Mouse (Mus musculus) adrenal gland, postnatal 4 days (tissue): ENCODE measurements around the gene Gm6096. TPM values are rescaled to one million over a fixed set of nuclear protein-coding genes. Genes with fewer than 3 reads are reported as not detected.
"Not testable (repeated sequence)": the region's sequence is repeated elsewhere in the genome, so short reads cannot be mapped to it uniquely, and the experiment has no call there.

ENCODE experiments used
- DNase-seq, 2 experiments: peaks; one replicate each; pipeline ENCODE4 v3.0.0; 2021 to 2022; ENCODE audit warnings: low spot score in 2 of 2, mixed read lengths in 2 of 2
- long read RNA-seq, 2 experiments: library from polyadenylated mRNA; stranded (forward); transcript quantifications; one replicate each; pipeline ENCODE4 v2.0.0; 2021
- total RNA-seq, 2 experiments: library from RNA; stranded (reverse); gene quantifications; 2 replicates each; pipeline ENCODE4 v1.2.3; 2021

The Gm6096 gene
- total RNA-seq = not detected
- long read RNA-seq, experiment 1 = 0 reads
- long read RNA-seq, experiment 2 = 0 reads

DNA sequence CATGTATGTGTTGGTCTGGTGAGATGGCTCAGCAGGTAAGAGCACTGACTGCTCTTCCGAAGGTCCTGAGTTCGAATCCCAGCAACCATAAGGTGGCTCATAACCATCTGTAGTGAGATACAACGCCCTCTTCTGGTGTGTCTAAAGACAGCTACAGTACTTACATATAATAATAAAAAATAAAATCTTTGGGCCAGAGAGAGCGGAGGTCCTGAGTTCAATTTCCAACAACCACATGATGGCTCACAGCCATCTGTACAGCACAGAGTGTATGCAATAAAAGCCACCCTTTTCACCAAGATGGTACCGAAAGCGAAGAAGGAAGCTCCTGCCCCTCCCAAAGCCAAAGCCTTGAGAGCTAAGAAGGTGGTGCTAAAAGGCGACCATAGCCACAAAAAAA, at the start of gene Gm6096:
Gm6096 (plus strand) TSS at position 301 of the 400 bp plus-strand sequence.
- DNase-seq = no peak

GRCm38 (mm10) chr7:34202147-34202546, 48.7 kb upstream of the Gm6096 start:
- DNase-seq = not testable (repeated sequence)

DNA sequence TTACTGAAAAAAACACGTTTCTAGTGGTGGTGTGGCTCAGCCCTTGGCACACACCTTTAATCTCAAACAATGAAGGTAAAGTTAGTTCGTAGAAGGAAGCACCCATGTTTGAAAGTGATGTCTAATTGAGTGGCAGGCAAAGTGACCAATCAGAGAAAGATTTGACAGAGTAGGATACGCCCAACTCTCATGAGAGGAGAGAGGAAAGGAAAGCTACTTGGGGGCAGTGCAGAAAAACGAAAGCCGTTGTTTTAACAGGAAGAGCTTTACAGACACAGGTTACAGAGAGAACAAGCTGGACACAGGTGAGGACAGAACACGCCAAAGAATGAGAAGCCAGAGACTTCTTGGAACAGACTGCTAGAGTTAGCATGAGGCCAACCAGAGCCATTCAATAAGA, 44.5 kb upstream of the Gm6096 start:
- no peak for DNase-seq

DNA sequence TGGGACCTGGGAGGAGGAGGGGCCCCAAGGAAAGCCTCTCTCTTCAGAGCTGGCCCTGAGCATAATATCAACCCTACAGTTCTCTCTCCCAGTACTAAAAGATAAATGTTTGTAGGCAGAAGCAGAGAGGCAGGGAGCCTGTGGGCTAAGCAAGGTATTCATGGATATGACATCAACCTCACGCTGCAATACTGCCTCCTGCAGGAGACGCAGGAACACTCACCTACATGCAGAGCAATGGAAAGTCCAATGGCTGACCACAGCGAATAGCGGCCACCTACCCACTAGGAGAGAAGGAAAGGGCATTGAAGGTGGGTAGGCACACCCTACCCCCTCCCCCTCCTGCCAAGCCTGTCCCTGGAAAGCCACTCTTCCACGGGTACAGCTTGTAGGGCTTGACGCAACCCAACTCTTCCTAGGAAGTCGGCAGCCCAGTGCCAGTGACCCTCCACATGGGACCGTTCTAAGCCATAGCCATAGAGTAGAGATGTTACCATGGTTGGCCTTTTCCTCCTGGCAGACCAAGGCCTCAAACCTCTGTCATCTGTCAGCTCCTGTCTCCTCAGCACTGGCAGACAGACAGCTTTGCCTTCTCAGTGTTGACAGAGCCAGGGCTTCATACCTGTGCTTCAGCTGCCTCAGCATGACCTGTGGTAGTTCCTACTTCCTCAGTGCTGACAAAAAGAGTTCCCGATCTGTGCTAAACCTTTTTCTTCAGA, 42.7 kb upstream of the Gm6096 start:
- DNase-seq = no peak

- DNase-seq = no peak
Measured at GRCm38 (mm10) chr7:34213281-34213680, 37.6 kb upstream of the Gm6096 start.

- no peak for DNase-seq
Measured at GRCm38 (mm10) chr7:34214644-34215043, 36.2 kb upstream of the Gm6096 start.

DNA sequence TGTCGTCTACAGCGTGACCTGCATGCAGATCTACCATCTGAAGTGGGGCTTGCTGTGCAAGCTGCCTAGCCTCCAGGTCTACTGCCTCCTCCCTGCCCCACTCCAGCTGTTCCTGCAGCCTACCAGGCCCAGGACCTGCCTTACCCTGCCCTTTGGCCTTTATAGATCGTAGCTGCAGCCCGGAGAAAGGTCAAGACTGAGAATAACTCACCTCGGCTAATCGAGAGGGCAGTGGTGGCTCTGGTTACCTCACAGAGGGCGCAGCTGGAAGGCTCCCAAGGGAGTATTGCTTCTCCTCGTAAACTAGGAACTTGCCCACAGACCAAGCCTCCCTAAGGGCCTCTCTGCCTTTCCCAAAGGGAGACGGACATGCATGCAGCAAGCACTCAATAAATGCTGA, 35.4 kb upstream of the Gm6096 start:
- DNase-seq = no peak

GRCm38 (mm10) chr7:34216474-34216873, 34.4 kb upstream of the Gm6096 start:
- DNase-seq = no peak

- no peak for DNase-seq
Measured at GRCm38 (mm10) chr7:34218496-34218895, 32.3 kb upstream of the Gm6096 start.

DNA sequence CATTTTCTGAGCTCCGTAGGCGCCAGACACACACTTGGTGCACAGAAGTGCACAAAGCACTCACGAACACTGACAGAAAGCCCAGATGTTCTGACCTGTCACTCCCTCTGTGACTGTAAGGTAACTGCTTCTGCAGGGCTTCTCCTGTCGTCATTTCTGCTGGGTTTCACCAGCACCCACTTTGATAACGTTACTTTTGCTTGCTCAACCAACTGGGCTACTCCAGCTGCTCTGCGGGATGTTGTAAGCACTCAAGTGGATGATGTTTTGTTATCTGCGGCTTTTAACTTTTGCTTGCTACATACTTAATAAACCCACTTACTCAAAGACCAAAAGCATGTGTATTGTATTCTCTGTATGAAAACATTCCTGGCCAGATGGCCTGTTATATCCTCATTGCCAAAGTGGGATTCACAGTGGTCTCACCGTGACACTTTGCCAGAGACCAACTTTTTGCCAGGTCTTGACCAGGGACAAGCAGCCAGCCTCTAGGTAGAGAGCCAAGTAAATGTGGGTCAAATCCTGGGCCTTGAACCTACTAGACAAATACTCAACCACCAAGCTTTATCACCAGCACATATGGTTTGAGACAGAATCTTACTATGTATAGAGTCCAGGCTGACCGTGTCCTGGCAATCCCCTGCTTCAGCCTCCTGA, 29.1 kb upstream of the Gm6096 start:
- DNase-seq = no peak

- no peak for DNase-seq
Measured at GRCm38 (mm10) chr7:34222340-34222739, 28.5 kb upstream of the Gm6096 start.

DNA sequence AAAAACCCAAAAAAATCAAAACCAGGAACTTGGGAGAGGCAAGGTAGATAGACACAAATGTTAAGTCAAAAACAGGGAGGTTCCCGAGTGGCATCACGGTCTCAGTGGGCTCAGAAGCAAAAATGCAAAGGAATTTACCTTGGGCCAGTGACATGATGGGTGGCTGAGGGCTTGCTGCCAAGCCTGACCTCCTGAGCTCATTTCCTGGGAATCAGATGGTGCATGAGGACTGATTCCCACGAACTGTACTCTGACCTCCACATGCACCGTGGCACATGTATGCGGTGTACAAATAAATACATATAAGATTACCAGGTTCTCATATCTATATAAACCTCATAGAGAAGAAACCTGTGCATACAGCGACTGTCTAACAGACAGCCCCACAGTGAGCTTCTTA, 26.5 kb upstream of the Gm6096 start:
- no peak for DNase-seq

DNA sequence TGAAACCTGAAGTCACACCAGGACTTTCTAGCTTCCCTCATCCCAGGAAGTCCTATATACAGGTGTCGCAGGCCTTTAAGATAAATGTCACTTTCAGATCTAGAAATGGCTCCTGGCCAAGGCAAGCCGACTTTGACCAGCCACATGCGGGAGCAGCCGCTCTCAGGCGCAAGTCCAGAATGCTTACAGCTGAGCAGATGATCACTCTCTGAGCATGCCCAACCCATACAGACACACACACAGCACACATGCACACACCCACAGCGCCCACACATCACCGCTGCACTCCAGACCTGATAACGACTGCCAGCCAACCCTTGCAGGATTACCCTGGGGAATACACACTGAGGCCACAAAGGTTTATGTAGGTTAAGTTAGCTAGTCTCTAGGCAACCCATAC, 24.8 kb upstream of the Gm6096 start:
- DNase-seq = no peak

- no peak for DNase-seq
Measured at GRCm38 (mm10) chr7:34226846-34227245, 24.0 kb upstream of the Gm6096 start.

GRCm38 (mm10) chr7:34228641-34229040, 22.2 kb upstream of the Gm6096 start:
- DNase-seq = no peak

- DNase-seq = no peak
Measured at GRCm38 (mm10) chr7:34229153-34229552, 21.7 kb upstream of the Gm6096 start.

DNA sequence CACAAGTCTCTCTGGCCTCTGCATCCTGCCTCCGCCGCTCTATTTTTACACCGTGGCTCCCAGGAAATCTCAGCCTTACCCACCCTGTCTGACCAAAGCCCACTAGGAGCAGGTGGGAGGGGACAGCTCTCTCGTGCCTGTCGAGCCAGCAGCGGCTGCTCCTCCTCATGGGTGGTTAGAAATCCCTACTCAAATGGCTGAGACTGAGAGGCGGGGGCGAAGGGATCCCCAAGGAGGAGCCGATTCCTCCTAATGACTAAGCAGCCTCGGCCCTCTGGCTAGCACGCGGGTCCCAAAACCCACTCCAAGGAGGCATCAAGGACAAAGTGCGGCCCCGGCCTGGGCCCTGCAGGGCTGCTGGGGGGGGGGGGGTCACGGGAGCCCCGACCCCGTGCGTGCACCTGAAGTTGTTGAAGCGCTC, 21.1 kb upstream of the Gm6096 start:
- DNase-seq = peak in 1 of 2 experiments; percentile 24

DNA sequence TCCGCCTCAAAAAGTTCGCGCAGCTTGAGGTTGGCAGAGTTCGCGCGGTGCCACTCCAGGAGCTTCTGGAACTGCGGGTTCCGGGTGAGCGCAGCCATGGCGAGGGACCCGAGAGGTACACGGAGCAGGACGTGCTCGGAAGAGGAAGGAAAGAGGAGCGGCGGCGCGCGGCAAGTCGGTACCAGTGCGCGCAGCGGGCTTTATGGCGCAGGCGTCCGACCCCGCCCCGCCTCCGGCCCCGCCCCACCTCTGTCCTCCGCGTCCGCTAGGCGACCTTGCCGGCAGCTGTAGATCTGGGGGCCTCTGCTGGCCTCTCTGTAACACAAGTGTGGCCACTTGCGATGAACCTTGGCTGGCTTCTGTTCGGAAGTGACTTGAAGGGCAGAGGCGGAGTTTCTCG, 20.7 kb upstream of the Gm6096 start, which contains the start of gene Gpi1:
Gpi1 (minus strand) TSS at position 221 of the 400 bp plus-strand sequence.
- peak; percentile 62 to 66 for DNase-seq

GRCm38 (mm10) chr7:34232785-34233725, 17.8 kb upstream of the Gm6096 start:
- DNase-seq = no peak

- peak; percentile 96 to 98 for DNase-seq
Measured at GRCm38 (mm10) chr7:34233909-34234609, 16.8 kb upstream of the Gm6096 start.
